Mouse (Mus musculus) cerebellum, postnatal 4 days (tissue): ENCODE data around the gene Gskip.

Source experiments
- DNase-seq, 2 experiments: peaks; one replicate each; pipeline ENCODE4 v3.0.0; 2022; ENCODE audit warnings: low spot score in 2 of 2, mixed read lengths in 1 of 2

Gene Gskip

GRCm38 (mm10) chr12:105722657-105723056 lies 38.0 kb downstream of the Gskip start:
- peak in 1 of 2 experiments; percentile 10 for DNase-seq

- no peak for DNase-seq
Measured at GRCm38 (mm10) chr12:105724616-105725015, 40.0 kb downstream of the Gskip start.

DNA sequence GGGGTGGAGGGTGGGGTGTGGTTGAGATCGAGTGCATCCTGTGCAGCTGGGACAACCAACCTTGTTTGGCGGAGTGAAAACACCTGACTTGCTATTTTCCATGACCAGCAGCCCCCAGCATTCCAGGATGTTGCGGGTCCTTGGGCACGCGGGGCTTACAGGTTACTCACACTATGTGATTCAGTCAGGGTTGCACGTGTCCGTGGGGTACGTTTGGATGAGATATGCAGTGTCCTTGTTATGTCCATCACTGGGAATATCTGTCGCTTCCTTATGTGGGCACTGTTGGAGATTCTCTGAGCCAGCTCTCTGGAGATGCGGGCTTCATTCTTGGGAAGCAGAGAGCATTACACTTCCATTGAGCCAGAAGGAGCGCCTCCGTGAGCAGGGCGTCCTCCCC lies 41.1 kb downstream of the Gskip start:
- no peak for DNase-seq

DNA sequence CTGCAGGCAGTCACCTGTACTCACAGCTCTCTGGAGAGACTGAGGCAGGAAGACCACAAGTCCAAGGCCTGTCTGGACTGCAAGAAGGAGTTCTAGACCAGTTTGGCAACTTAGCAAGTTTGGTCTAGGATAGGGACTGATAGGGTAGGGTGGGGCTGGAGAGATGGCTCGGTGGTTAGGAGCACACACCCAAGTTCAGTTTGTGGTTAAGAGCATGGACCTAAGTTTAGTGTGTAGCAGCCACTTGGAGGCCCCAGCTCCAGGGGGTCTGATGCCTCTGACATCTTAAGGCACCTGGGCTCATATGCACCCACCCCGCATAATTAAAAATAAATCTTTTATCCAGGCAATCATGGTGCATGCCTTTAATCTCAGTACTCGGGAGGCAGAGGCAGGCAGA lies 42.6 kb downstream of the Gskip start:
- DNase-seq = no peak

DNA sequence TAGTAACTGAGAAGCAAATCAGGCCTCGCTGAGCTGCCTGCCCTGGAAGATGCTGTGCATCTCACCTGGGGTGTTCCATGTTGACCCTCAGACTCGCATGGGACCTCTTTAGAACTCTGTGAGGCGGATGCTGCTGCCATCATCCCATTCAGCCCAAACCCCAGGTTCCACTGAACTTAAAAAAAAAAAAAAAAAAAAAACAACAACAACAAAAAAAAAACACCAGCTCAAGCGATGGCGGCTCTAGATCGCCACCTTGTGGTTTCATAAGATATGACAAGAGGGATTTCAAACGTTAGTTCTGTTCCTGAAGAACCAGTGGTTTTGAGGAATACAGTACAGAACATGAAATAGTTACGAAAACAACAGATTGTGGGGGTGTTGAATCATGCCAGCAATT lies 43.3 kb downstream of the Gskip start:
- peak in 1 of 2 experiments; percentile 40 for DNase-seq

- DNase-seq = no peak
Measured at GRCm38 (mm10) chr12:105730851-105731460, 46.3 kb downstream of the Gskip start.

- DNase-seq = no peak
Measured at GRCm38 (mm10) chr12:105733370-105734159, 48.9 kb downstream of the Gskip start.

GRCm38 (mm10) chr12:105735226-105735888 lies 50.7 kb downstream of the Gskip start:
- no peak for DNase-seq

GRCm38 (mm10) chr12:105735889-105736251 lies 51.2 kb downstream of the Gskip start:
- no peak for DNase-seq

GRCm38 (mm10) chr12:105738316-105739096 lies 53.9 kb downstream of the Gskip start:
- DNase-seq = no peak

DNA sequence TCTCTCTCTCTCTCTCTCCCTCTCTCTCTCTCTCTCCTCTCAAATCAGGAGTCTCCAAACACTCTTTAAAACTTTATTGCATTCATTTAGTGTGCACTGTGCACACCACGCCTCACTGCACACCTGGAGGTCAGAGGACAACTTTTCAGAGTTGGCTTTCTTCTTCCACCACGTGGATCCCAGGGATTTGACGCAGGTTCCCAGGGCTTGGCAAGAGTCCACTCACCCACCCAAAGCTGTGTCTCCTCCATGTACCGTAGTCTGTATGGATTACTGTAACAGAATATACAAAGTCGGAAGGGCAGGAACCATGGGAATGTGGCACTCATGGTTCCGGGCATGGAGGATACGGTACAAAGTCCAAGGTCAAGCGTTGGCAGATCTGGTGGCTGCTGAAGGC lies 55.0 kb downstream of the Gskip start:
- DNase-seq = no peak

DNA sequence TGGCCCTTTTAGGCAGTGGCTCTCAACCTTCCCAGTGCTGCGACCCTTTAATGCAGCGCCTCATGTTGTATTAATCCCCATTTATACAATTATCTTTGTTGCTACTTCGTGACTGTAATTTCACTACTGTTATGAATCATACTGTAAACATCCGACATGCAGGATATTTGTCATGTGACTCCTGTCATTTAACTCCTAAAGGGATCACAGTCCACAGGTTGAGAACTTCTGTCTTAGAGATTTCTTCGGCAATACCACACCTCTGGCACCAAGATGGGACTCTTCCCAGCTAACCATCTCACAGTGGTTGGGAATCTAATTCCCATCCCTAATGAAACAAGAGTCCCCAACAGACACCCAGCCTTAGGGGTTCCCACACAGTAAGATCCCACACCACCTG lies 63.5 kb downstream of the Gskip start:
- no peak for DNase-seq
